Mouse (Mus musculus) frontal cortex, adult 2 months (tissue): ENCODE data around the gene Vstm2l. TPM values are rescaled to one million over a fixed set of nuclear protein-coding genes. Genes with fewer than 3 reads are reported as not detected.

ENCODE experiments used
- DNase-seq, 2 experiments: peaks; one replicate each; pipeline ENCODE4 v3.0.0; 2022; ENCODE audit warnings: low spot score in 1 of 2; ENCODE audit errors: extremely low spot score in 1 of 2
- polyA plus RNA-seq: library from polyadenylated mRNA; depleted of rRNA; stranded (reverse); fragments of >200 nt; gene quantifications from 2 replicates; pipeline ENCODE4 v1.2.3, GENCODE M21; 2012; rRNA removed

Vstm2l gene
- polyA plus RNA-seq, result 61.1 and 72.3 TPM in 2 replicates

GRCm38 (mm10) chr2:157914105-157914764 is at the start of gene Vstm2l:
Gene Vstm2l, plus strand, starts transcription at chr2:157914653.
- peak in 1 of 2 experiments; percentile 81 for DNase-seq

GRCm38 (mm10) chr2:157867126-157867525 is 47.3 kb upstream of the Vstm2l start:
- no peak for DNase-seq

DNA sequence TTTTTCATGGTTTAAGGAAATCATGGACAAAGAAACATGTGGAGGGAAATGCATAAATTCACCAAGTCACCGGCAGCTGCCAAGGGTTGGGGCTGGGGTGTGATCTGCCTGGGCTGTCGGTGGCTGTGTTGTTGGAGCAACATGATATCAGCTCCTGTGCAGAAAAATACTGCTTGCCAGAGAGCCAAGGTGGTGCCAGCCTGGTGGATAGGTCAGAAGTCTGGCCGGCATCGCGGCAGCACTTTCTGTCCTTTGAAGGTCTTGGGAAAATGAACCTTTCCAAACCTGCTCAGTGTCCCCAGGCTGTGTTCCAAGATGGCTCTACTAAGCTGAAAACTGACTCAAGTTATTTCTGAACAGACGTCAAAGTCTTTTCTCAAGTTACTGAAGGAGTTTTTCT is 44.2 kb upstream of the Vstm2l start:
- no peak for DNase-seq

DNA sequence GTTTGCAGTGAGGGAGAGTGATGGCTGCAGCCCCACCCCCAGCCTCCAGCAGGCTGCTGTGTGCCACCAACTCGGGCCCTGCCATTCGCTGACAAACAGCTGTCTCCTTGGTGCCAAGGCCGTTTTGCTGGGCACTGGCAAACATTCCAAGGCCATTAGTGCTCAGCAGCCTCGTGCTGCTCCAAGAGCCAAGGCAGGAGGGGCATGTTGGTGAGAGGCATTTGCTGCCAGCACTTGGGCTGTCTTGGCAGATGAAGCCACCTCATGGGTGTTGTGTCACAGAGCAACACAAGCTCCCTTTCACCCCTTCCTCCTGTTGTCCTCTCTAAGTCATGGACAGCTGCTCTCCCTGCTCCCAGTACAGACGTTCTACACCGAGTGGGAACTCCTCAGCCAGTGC is 41.2 kb upstream of the Vstm2l start:
- peak in 1 of 2 experiments; percentile 35 for DNase-seq

GRCm38 (mm10) chr2:157873691-157874090 is 40.8 kb upstream of the Vstm2l start:
- DNase-seq, result no peak

DNA sequence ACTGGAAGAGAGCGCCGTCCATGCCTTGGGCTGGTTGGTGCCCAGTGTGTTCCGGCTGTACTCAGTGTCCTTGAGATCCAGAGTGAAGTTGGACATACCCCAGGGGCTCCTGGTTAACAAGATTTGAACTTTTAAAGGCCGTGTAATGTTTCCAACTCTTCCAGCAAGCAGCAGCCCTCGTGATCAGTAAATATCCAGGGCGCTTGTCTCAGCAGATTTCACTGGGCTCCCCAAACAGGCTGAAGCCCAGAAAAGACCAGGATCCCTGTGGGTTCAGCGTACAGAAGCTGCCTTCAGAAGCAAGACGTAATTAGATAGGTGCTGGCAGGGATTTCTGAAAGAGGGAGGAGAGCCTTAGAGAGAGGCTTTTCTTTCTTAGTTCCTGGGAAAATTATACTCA is 39.3 kb upstream of the Vstm2l start:
- DNase-seq, result no peak

DNA sequence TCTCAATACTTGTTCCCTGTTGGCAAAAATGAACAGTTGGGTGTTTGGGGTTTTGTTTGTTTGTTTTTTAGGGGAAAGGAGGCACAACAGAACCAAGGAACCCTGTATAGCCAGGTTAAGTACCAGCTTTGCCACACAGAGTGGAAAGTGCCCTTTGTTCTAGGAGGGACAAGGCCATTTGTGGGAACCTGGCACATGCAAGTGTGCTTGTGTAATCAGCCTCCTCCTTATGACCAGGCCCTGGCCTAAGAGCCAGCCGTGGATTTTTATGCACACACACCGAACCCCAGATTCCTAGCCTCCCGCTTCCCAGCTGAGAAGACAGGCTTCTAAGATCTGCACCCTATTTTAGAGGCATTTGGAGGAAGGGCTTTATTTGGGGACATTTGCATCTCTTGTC is 37.1 kb upstream of the Vstm2l start:
- DNase-seq, result no peak

DNA sequence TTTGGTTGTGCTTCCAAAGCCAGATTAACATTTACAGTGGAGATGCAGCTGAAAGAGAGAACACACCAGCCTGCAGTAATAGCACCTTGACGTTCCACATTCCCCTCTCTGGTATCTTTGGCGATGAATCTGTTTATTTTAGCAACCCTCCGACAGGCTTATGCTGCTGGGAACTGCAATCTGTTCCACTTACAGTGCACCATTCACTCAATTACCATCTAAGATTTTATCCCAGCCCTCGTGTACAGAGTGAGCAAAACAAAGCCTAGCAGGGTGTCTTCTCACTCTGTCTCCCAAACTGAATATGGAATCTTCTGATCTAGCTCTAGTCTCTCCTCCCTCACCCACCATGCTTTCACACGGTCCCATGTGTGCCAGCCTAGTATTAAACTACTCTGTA is 36.5 kb upstream of the Vstm2l start:
- DNase-seq, result peak; percentile 69 to 71

DNA sequence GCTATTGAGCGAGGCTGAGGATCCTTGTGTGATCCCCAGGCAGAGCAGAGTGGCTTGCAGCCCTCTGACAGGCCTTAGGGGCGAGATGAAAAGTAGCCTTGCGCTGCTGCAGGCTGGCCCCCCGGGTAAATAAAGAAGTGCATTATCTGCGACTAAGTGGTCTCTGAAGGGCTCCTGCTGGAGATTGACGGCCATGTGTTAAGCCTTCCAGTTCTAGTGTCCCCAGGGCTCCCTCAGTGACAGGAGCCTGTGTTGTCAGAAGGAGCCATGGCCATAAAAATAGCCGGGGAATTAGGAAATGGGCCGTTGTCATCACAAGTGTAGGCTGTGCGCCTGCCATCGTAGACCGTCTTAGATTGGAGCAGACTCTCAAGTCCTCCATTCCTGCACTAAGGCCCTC is 32.5 kb upstream of the Vstm2l start:
- DNase-seq, result no peak

DNA sequence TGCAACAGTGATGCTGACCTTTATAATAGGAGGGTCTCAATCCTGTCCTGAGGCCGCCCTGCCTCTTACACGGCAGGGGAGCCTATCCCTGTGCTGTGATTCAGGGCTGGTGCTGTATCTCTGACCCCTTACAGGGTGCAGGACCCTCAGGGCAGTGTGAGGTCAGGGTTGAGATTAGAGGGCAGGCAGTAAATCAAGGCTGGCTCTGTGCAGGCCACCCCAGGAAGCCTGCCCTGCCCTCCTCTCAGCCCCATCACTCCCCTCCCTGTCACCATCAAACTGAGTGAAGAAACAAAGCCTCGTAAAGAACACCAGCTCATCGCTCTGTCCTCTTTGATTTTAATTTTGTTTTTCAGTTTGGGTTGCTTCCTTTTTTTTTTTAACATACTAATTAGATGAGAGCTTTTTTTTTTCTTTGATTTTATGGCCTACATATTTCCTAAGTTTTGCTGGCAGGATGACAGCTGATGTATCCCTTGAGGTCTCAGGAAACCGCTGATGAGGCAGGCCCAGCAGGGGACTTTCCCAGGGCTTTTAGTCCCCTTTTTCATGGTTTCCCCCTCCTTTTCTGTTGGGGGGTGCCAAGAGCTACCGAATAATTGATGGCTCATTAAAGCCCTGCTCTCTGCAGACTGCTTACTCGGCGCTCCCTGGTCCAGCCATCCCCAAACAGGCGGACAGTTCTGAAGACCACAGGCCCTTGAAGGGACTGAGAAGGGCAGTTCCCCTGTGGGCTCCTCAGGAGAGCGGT is 27.0 kb upstream of the Vstm2l start:
- no peak for DNase-seq

GRCm38 (mm10) chr2:157891166-157891565 is 23.3 kb upstream of the Vstm2l start:
- no peak for DNase-seq

GRCm38 (mm10) chr2:157897131-157897530 is 17.3 kb upstream of the Vstm2l start:
- DNase-seq, result no peak

DNA sequence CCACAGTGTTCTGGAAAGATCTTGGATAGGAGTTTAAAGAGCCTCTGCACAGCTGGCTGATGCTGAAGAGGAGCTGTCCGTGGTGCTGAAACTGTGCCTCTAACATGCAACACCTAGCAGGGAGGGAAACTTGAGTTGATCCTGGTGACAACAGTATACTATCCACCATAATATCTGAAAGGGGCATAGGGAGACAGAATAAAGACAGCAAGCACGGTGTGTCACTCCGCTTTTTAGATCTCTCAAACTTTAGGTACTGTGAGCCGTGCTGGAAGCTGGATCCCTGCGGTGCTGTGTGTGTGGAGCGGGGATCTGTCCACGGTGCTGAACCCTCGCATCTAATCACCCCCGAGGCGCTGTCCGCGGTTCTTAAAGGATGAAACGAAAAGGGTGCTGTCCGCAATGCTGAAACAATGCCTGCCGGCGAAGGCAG is 1.2 kb upstream of the Vstm2l start:
- DNase-seq, result peak in 1 of 2 experiments; percentile 49

DNA sequence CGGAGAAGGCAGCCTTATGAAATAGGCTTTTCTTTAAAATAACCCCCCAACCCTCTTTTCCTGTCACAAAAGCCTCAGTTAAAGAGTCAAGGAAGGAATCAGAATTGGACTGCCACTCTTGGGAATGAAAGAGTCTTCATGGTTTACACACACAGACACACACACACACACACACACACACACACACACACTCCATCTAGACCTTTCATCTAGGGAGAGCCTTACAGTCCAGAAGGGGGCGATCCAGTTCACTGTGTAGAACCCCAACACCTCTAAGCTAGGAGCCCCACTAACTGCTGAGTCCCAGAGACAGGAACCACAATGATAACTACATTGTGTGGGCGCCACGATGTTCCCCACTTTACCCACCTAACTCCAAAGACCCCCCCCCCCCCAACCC is 748 bp upstream of the Vstm2l start:
- DNase-seq, result peak in 1 of 2 experiments; percentile 68

DNA sequence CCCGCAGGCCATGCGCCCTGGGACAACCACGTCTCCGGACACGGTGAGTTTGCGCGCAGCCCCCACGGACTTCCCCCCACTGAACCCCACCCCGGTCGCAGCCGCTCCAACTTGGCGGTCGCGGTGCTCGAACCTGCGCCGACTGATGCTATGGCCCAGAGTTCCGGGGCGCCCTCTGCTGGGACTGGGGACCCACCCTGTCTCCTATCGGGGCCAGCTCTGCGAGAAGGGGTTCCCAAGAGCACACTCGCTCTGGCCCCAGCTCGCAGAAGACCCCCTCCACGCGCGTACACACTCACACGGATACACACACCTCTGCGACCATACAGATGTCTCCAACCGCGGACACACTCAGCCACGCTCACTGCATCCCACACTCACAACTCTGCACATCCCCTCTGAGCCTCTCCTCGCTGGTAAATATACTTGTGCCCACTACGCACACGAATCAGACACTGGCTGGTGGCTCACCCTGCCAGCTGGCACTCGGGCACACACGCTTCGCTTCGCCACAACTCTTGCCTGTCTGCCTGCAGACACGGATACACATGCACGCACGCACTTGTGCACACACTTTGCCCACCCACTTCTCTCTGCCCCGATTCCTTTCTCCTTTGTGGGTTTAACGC is 550 bp downstream of the Vstm2l start:
- DNase-seq, result peak in 1 of 2 experiments; percentile 58

GRCm38 (mm10) chr2:157918529-157918928 is 4.1 kb downstream of the Vstm2l start:
- DNase-seq, result peak in 1 of 2 experiments; percentile 29

GRCm38 (mm10) chr2:157921551-157921950 is 7.1 kb downstream of the Vstm2l start:
- peak in 1 of 2 experiments; percentile 32 for DNase-seq

DNA sequence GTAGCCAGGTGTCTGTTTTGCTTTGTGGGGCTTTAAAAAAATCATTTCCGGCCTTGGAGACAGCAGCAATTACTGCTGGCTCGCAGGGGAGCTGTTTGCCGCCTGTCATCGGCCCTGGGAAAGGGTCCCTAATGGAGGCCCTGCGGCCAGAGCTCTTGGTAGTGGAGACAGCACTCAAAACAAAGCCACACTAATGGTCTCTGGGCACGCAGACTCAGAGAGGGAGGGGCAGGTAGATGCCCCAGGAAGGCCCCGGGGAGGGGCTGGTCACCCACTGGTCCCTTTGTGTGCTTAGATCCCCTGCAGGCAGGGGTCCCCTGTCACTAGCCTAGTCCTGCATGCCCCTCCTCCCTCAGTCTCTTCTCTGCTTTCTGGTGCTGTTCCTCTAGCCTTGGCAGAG is 9.0 kb downstream of the Vstm2l start:
- no peak for DNase-seq

GRCm38 (mm10) chr2:157924504-157924903 is 10.1 kb downstream of the Vstm2l start:
- DNase-seq, result no peak

GRCm38 (mm10) chr2:157926502-157926901 is 12.0 kb downstream of the Vstm2l start:
- no peak for DNase-seq

DNA sequence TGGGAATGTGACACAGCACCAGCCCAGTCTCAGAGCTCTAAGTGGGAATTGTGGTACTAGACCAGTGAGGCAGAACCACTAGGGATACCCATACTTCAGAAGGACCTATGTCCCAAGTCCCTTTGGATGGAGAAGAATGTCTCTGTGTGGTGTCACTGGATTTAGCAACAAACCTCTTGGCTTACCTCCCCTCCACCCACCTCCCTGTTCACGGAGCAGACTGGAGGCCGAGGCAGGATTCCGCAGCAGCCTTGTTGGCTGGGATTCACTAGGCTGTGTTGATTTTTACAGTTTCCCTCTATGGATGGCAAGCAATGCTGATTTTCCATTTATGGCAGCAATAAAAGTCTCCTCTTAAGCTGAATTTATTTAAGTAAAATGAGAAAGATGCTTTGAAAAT is 12.5 kb downstream of the Vstm2l start:
- DNase-seq, result peak in 1 of 2 experiments; percentile 57

DNA sequence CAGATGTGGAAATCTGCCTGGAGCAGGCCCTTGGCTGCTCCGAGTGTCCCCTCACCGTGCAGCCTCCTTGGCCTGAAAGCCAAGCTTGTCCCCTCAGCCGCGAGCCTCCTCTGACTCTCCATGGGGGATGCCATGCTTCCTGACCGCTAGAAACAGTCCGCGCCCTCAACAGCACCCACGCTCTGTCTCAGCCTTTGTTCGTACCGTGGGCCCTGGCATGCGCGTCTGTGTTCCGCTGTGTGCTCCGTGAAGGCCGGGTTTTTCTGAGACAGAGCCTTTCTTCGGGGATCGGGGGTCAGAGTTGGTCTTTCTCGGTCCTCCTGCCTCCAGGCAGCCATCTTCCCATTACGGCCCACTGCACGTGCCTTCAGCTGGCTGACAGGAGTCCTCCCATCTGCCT is 12.9 kb downstream of the Vstm2l start:
- no peak for DNase-seq
